Mouse (Mus musculus): ENCODE measurements around the gene Sympk. TPM values are rescaled to one million over a fixed set of nuclear protein-coding genes. Genes with fewer than 3 reads are reported as not detected.

Gene Sympk
- polyA plus RNA-seq, 1 experiment from 2014 or later, result 34.4 TPM

GRCm38 (mm10) chr7:19084277-19084771 is 60.1 kb downstream of the Sympk start:
- Histone ChIP-seq H3K4me1 (replicated peaks; ENCODE audit: control insufficient read depth, insufficient read depth, low read length) (no peaks in the 10 kb centered on the region; the same call in 1 of the 2 replicates), H3K9me3 (ENCODE audit: control insufficient read depth, low read length) (no peaks in the 10 kb centered on the region), H3K9ac (replicated peaks; ENCODE audit: low read depth, low read length) (no peak overlapping the region), H3K4me3 (replicated peaks; ENCODE audit: low read length) (no peak overlapping the region), H3K36me3 (ENCODE audit: control insufficient read depth, insufficient read depth) (peaks cover 33% of the 10 kb centered on the region), H3K27ac (ENCODE audit: low read length) (no peak overlapping the region), H3K27me3 (replicated peaks; ENCODE audit: control insufficient read depth, insufficient read depth, low read length) (no peaks in the 10 kb centered on the region), H3K4me2 (ENCODE audit: low read length) (no peak overlapping the region)
- WGBS, result 79% methylated on average over 6 of the region's 6 CpGs
- no peak for ATAC-seq

GRCm38 (mm10) chr7:19084921-19085473 is 60.8 kb downstream of the Sympk start:
- H3K4me3 ChIP-seq (replicated peaks; ENCODE audit: low read length), result no peak overlapping the region
- H3K27ac ChIP-seq (ENCODE audit: low read length), result no peak overlapping the region
- no peaks in the 10 kb centered on the region; the same call in 1 of the 2 replicates for H3K4me1 ChIP-seq (replicated peaks; ENCODE audit: control insufficient read depth, insufficient read depth, low read length)
- H3K36me3 ChIP-seq (ENCODE audit: control insufficient read depth, insufficient read depth), result peaks cover 32% of the 10 kb centered on the region
- H3K9ac ChIP-seq (replicated peaks; ENCODE audit: low read depth, low read length), result no peak overlapping the region
- no peak for ATAC-seq
- H3K4me2 ChIP-seq (ENCODE audit: low read length), result no peak overlapping the region
- WGBS, result 23% methylated on average over 9 of the region's 9 CpGs
- no peaks in the 10 kb centered on the region for H3K9me3 ChIP-seq (ENCODE audit: control insufficient read depth, low read length)
- H3K27me3 ChIP-seq (replicated peaks; ENCODE audit: control insufficient read depth, insufficient read depth, low read length), result no peaks in the 10 kb centered on the region

- peaks cover 29% of the 10 kb centered on the region for H3K36me3 ChIP-seq (ENCODE audit: control insufficient read depth, insufficient read depth)
- no peak overlapping the region for H3K27ac ChIP-seq (ENCODE audit: low read length)
- H3K4me1 ChIP-seq (replicated peaks; ENCODE audit: control insufficient read depth, insufficient read depth, low read length), result no peaks in the 10 kb centered on the region; the same call in 1 of the 2 replicates
- no peaks in the 10 kb centered on the region for H3K9me3 ChIP-seq (ENCODE audit: control insufficient read depth, low read length)
- WGBS, result 14% methylated on average over 6 of the region's 6 CpGs
- no peaks in the 10 kb centered on the region for H3K27me3 ChIP-seq (replicated peaks; ENCODE audit: control insufficient read depth, insufficient read depth, low read length)
- H3K4me2 ChIP-seq (ENCODE audit: low read length), result no peak overlapping the region
- H3K4me3 ChIP-seq (replicated peaks; ENCODE audit: low read length), result no peak overlapping the region
- ATAC-seq, result no peak
- H3K9ac ChIP-seq (replicated peaks; ENCODE audit: low read depth, low read length), result no peak overlapping the region
These were observed 61.3 kb downstream of the Sympk start for GRCm38 (mm10) chr7:19085495-19085894.

- Histone ChIP-seq H3K4me3 (replicated peaks; ENCODE audit: low read length) (no peak overlapping the region), H3K4me2 (ENCODE audit: low read length) (no peak overlapping the region), H3K27me3 (replicated peaks; ENCODE audit: control insufficient read depth, insufficient read depth, low read length) (no peaks in the 10 kb centered on the region), H3K9me3 (ENCODE audit: control insufficient read depth, low read length) (no peaks in the 10 kb centered on the region), H3K27ac (ENCODE audit: low read length) (no peak overlapping the region), H3K4me1 (replicated peaks; ENCODE audit: control insufficient read depth, insufficient read depth, low read length) (no peaks in the 10 kb centered on the region; the same call in 1 of the 2 replicates), H3K36me3 (ENCODE audit: control insufficient read depth, insufficient read depth) (peaks cover 29% of the 10 kb centered on the region), H3K9ac (replicated peaks; ENCODE audit: low read depth, low read length) (no peak overlapping the region)
- ATAC-seq, result no peak
- 18% methylated on average over 14 of the region's 14 CpGs for WGBS
These were observed 61.9 kb downstream of the Sympk start for GRCm38 (mm10) chr7:19086042-19086441.

- WGBS, result 64% methylated on average over 18 of the region's 18 CpGs
- Histone ChIP-seq H3K36me3 (ENCODE audit: control insufficient read depth, insufficient read depth) (peaks cover 22% of the 10 kb centered on the region), H3K4me1 (replicated peaks; ENCODE audit: control insufficient read depth, insufficient read depth, low read length) (no peaks in the 10 kb centered on the region; the same call in 1 of the 2 replicates)
These were observed 62.6 kb downstream of the Sympk start for GRCm38 (mm10) chr7:19086760-19087159.

GRCm38 (mm10) chr7:19088813-19089212 is 64.6 kb downstream of the Sympk start:
- WGBS, result 40% methylated on average over 10 of the region's 10 CpGs
- no peak overlapping the region for H3K4me2 ChIP-seq (ENCODE audit: low read length)

More at GRCm38 (mm10) chr7:19086760-19087159, 62.6 kb downstream of the Sympk start:
- no peaks in the 10 kb centered on the region for H3K27me3 ChIP-seq (replicated peaks; ENCODE audit: control insufficient read depth, insufficient read depth, low read length)
- H3K4me2 ChIP-seq (ENCODE audit: low read length), result no peak overlapping the region
- H3K9ac ChIP-seq (replicated peaks; ENCODE audit: low read depth, low read length), result no peak overlapping the region
- H3K4me3 ChIP-seq (replicated peaks; ENCODE audit: low read length), result no peak overlapping the region
- no peak overlapping the region for H3K27ac ChIP-seq (ENCODE audit: low read length)
- H3K9me3 ChIP-seq (ENCODE audit: control insufficient read depth, low read length), result no peaks in the 10 kb centered on the region
- ATAC-seq, result no peak

GRCm38 (mm10) chr7:19091913-19092312 is 67.7 kb downstream of the Sympk start:
- H3K9ac ChIP-seq (replicated peaks; ENCODE audit: low read depth, low read length), result peak overlapping the region; percentile 41; the same call in 1 of the 2 replicates
- no peak overlapping the region for H3K27ac ChIP-seq (ENCODE audit: low read length)
- WGBS, result 35% methylated on average over 17 of the region's 17 CpGs
- peaks cover 47% of the 10 kb centered on the region for H3K4me1 ChIP-seq (replicated peaks; ENCODE audit: control insufficient read depth, insufficient read depth, low read length)
- no peaks in the 10 kb centered on the region for H3K27me3 ChIP-seq (replicated peaks; ENCODE audit: control insufficient read depth, insufficient read depth, low read length)
- no peak overlapping the region for H3K4me3 ChIP-seq (replicated peaks; ENCODE audit: low read length)
- no peak for ATAC-seq
- peaks cover 10% of the 10 kb centered on the region for H3K36me3 ChIP-seq (ENCODE audit: control insufficient read depth, insufficient read depth)
- H3K4me2 ChIP-seq (ENCODE audit: low read length), result no peak overlapping the region
- H3K9me3 ChIP-seq (ENCODE audit: control insufficient read depth, low read length), result no peaks in the 10 kb centered on the region

More at GRCm38 (mm10) chr7:19088813-19089212, 64.6 kb downstream of the Sympk start:
- ATAC-seq, result no peak
- H3K4me1 ChIP-seq (replicated peaks; ENCODE audit: control insufficient read depth, insufficient read depth, low read length), result peaks cover 18% of the 10 kb centered on the region
- no peaks in the 10 kb centered on the region for H3K9me3 ChIP-seq (ENCODE audit: control insufficient read depth, low read length)
- no peaks in the 10 kb centered on the region for H3K27me3 ChIP-seq (replicated peaks; ENCODE audit: control insufficient read depth, insufficient read depth, low read length)
- no peak overlapping the region for H3K9ac ChIP-seq (replicated peaks; ENCODE audit: low read depth, low read length)
- no peak overlapping the region for H3K4me3 ChIP-seq (replicated peaks; ENCODE audit: low read length)
- no peak overlapping the region for H3K27ac ChIP-seq (ENCODE audit: low read length)
- H3K36me3 ChIP-seq (ENCODE audit: control insufficient read depth, insufficient read depth), result peaks cover 10% of the 10 kb centered on the region

- Histone ChIP-seq H3K4me1 (replicated peaks; ENCODE audit: control insufficient read depth, insufficient read depth, low read length) (peaks cover 47% of the 10 kb centered on the region), H3K36me3 (ENCODE audit: control insufficient read depth, insufficient read depth) (peaks cover 10% of the 10 kb centered on the region), H3K9ac (replicated peaks; ENCODE audit: low read depth, low read length) (peak overlapping the region; percentile 41; the same call in 1 of the 2 replicates), H3K27me3 (replicated peaks; ENCODE audit: control insufficient read depth, insufficient read depth, low read length) (no peaks in the 10 kb centered on the region), H3K4me3 (replicated peaks; ENCODE audit: low read length) (0 out of 2 replicates have a peak overlapping the region, but pooled peaks have one; percentile 6), H3K9me3 (ENCODE audit: control insufficient read depth, low read length) (no peaks in the 10 kb centered on the region), H3K27ac (ENCODE audit: low read length) (no peak overlapping the region; the same call in 1 of the 2 replicates), H3K4me2 (ENCODE audit: low read length) (peak overlapping the region; percentile 95)
- ATAC-seq, result peak; percentile 61
- WGBS, result 3% methylated on average over 38 of the region's 38 CpGs
These were observed 68.4 kb downstream of the Sympk start for GRCm38 (mm10) chr7:19092381-19093173.

GRCm38 (mm10) chr7:19093174-19093521 is 69.0 kb downstream of the Sympk start:
- H3K9me3 ChIP-seq (ENCODE audit: control insufficient read depth, low read length), result no peaks in the 10 kb centered on the region
- H3K4me1 ChIP-seq (replicated peaks; ENCODE audit: control insufficient read depth, insufficient read depth, low read length), result peaks cover 47% of the 10 kb centered on the region
- peaks cover 6% of the 10 kb centered on the region for H3K36me3 ChIP-seq (ENCODE audit: control insufficient read depth, insufficient read depth)
- H3K4me3 ChIP-seq (replicated peaks; ENCODE audit: low read length), result peak overlapping the region; percentile 57
- 0 out of 2 replicates have a peak overlapping the region, but pooled peaks have one; percentile 26 for H3K9ac ChIP-seq (replicated peaks; ENCODE audit: low read depth, low read length)
- whole genome bisulfite sequencing, result 2% methylated on average over 11 of the region's 15 CpGs
- H3K27me3 ChIP-seq (replicated peaks; ENCODE audit: control insufficient read depth, insufficient read depth, low read length), result no peaks in the 10 kb centered on the region
- peak overlapping the region; percentile 61 for H3K27ac ChIP-seq (ENCODE audit: low read length)
- peak overlapping the region; percentile 95 for H3K4me2 ChIP-seq (ENCODE audit: low read length)
- peak; percentile 49 for ATAC-seq
